Mouse (Mus musculus): Measurements from ENCODE around the gene Hapln4.

- TF ChIP-seq MAFK (IDR thresholded peaks at IDR 0.05; ENCODE audit: borderline replicate concordance, low read depth, low read length) (no peak), EP300 (IDR thresholded peaks at IDR 0.05; ENCODE audit: low read depth in 1 of 2, low read length in 2 of 2) (no peak), CTCF (IDR thresholded peaks at IDR 0.05 in 2 of 3, conservative IDR thresholded peaks at IDR 0.05 in 1 of 3; ENCODE audit: control insufficient read depth in 1 of 3, insufficient read depth in 1 of 3, low read depth in 2 of 3, low read length in 3 of 3, poor library complexity in 1 of 3, severe bottlenecking in 1 of 3) (no peak), SMC3 (IDR thresholded peaks at IDR 0.05; ENCODE audit: low read depth, low read length) (no peak), GABPA (IDR thresholded peaks at IDR 0.05; ENCODE audit: low read depth, low read length) (no peak), E2F4 (IDR thresholded peaks at IDR 0.05; ENCODE audit: borderline replicate concordance, low read depth, low read length) (no peak), GATA1 (IDR thresholded peaks at IDR 0.05; ENCODE audit: low read depth, low read length) (no peak), KAT2A (conservative IDR thresholded peaks at IDR 0.05; ENCODE audit: low read depth, low read length) (no peak), POLR2A (IDR thresholded peaks at IDR 0.05; ENCODE audit: control insufficient read depth in 1 of 2, insufficient read depth in 1 of 2, low read depth in 1 of 2, low read length in 2 of 2, poor library complexity in 1 of 2) (no peak), BHLHE40 (IDR thresholded peaks at IDR 0.05; ENCODE audit: borderline replicate concordance, low read depth, low read length) (no peak), CHD2 (IDR thresholded peaks at IDR 0.05; ENCODE audit: low read length) (no peak)
Measured at GRCm38 (mm10) chr8:70100241-70100640, 17.0 kb downstream of the Hapln4 start.

Data from MEL (cell line).